Mouse (Mus musculus) C2C12 (cell line): ENCODE results near the gene Wdr73. TPM values are rescaled to one million over a fixed set of nuclear protein-coding genes. Genes with fewer than 3 reads are reported as not detected.

Experiments
- H3K27me3 ChIP-seq: one replicate; pipeline ENCODE4 v1.6.1; 2011; ENCODE audit not compliant: control insufficient read depth, insufficient read depth, insufficient read length
- H3K36me3 ChIP-seq: one replicate; pipeline ENCODE4 v1.6.1; 2011; ENCODE audit not compliant: control insufficient read depth, insufficient read depth
- H3K4me3 ChIP-seq: one replicate; pipeline ENCODE4 v1.5.1; 2011; ENCODE audit warnings: mild to moderate bottlenecking, control low read depth; ENCODE audit not compliant: poor library complexity, insufficient read depth, severe bottlenecking
- H3K79me2 ChIP-seq: one replicate; pipeline ENCODE4 v1.6.1; 2011; ENCODE audit not compliant: control insufficient read depth, insufficient read depth
- H3K79me3 ChIP-seq: one replicate; pipeline ENCODE4 v1.6.1; 2011; ENCODE audit warnings: low read depth, control low read depth
- H3ac ChIP-seq: one replicate; pipeline ENCODE3; 2011; ENCODE audit warnings: low read depth; ENCODE audit not compliant: control insufficient read depth, insufficient read length
- CEBPB ChIP-seq: IDR thresholded peaks from one replicate; pipeline ENCODE4 v1.6.1; 2011; ENCODE audit warnings: low read depth, mild to moderate bottlenecking, control low read depth, moderate library complexity
- CTCF ChIP-seq: IDR thresholded peaks from one replicate; pipeline ENCODE4 v1.5.1; 2011; ENCODE audit not compliant: control insufficient read depth, insufficient read depth, insufficient read length
- FOSL1 ChIP-seq: IDR thresholded peaks from one replicate; pipeline ENCODE4 v1.8.0; 2011; ENCODE audit warnings: mild to moderate bottlenecking, low read length; ENCODE audit not compliant: poor library complexity, insufficient read depth, severe bottlenecking
- MAX ChIP-seq: IDR thresholded peaks from one replicate; pipeline ENCODE4 v1.6.1; 2011; ENCODE audit warnings: mild to moderate bottlenecking, control low read depth
- MYOD1 ChIP-seq: IDR thresholded peaks from one replicate; pipeline ENCODE4 v1.6.1; 2011; ENCODE audit warnings: low read depth; ENCODE audit not compliant: control insufficient read depth, insufficient read length
- MYOG ChIP-seq: IDR thresholded peaks from one replicate; pipeline ENCODE4 v1.6.1; 2011; ENCODE audit not compliant: control insufficient read depth, insufficient read length; ENCODE audit errors: extremely low read depth
- USF1 ChIP-seq: IDR thresholded peaks from one replicate; pipeline ENCODE4 v1.6.1; 2011; ENCODE audit warnings: low read depth, mild to moderate bottlenecking, control low read depth, moderate library complexity
- polyA plus RNA-seq: library from polyadenylated mRNA; unstranded; fragments of >200 nt; fragmentation: generic; extraction: Trizol; gene quantifications from one replicate; pipeline ENCODE4 v1.2.1, GENCODE M21; 2012; ENCODE audit warnings: missing spikeins

Gene Wdr73
- polyA plus RNA-seq, 1 experiment, result 18.1 TPM

DNA sequence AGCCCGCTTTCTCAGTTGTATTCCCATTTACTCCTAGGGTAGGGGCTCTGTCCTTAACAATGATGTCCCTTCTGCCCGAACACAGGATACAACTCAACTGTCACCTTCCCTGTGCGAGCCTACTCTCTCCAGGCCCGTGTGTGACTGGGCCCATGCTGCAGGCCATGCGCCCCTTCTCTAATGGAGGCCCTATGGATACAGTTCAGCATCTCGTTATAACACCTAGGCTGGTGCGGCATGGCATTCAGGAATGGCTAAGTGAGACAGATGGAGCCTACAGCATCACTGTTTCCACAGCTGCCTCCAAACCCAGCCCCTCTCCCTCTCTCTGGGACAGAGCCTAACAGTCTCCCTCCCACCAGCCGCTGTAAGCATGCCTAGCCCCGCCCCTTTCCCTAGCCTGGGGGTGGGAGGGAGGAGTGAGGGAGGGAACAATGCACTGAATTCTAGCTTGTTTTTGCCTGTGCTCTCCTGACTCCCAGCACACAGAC lies 12.0 kb downstream of the Wdr73 start:
- Histone ChIP-seq H3K4me3 (no peak overlapping the region), H3ac (no peak overlapping the region), H3K79me2 (no peaks in the 10 kb centered on the region), H3K36me3 (peaks cover 14% of the 10 kb centered on the region), H3K27me3 (no peaks in the 10 kb centered on the region), H3K79me3 (no peaks in the 10 kb centered on the region)
- TF ChIP-seq CTCF (no peak), MYOD1 (no peak), USF1 (no peak)

DNA sequence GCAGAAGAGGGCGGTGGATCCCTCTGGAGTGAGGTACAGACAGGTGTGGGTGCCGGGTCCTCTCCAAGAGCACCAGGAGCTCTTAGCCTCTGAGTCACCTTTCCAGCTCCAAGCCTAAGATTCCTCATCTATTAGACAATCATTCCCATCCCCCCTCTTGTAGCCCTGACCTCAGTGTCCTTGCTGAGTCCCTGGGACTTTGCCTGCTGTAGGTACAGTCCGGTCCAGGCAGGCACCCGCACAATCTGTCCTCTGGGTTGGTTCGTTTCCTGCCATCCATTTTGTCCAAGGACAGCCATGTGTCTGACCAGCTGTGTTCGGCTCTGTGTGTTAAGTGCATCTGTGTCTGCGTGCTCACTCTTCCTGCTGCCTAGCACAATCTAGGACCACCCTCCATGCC lies 12.5 kb downstream of the Wdr73 start:
- H3K36me3 ChIP-seq, result peaks cover 12% of the 10 kb centered on the region
- H3K4me3 ChIP-seq, result no peak overlapping the region
- no peaks in the 10 kb centered on the region for H3K79me2 ChIP-seq
- H3K27me3 ChIP-seq, result no peaks in the 10 kb centered on the region
- no peaks in the 10 kb centered on the region for H3K79me3 ChIP-seq
- no peak overlapping the region for H3ac ChIP-seq
- TF ChIP-seq FOSL1 (no peak), USF1 (no peak), MAX (no peak), MYOD1 (no peak), CEBPB (no peak), CTCF (no peak), MYOG (no peak)

DNA sequence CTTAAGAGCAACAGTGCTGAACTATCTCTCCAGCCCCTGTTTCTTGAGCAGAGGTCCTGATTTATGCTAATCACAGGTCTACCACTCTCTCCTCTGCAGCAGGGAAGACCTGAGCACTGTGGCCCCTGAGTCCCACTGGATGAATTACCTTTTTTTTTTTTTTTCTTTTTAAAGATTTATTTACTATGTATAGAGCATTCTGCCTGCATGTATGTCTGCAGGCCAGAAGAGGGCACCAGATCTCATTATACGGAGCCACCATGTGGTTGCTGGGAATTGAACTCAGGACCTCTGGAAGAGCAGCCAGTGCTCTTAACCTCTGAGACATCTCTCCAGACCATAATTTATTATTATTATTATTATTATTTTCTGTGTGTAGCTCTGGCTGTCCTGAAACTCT lies 15.4 kb downstream of the Wdr73 start:
- Histone ChIP-seq H3K4me3 (no peak overlapping the region), H3K79me2 (no peaks in the 10 kb centered on the region), H3ac (no peak overlapping the region), H3K79me3 (no peaks in the 10 kb centered on the region), H3K36me3 (no peaks in the 10 kb centered on the region), H3K27me3 (no peaks in the 10 kb centered on the region)
- TF ChIP-seq FOSL1, result no peak
- no peak for TF ChIP-seq CEBPB
- TF ChIP-seq MYOD1, result no peak
- TF ChIP-seq USF1, result no peak
- no peak for TF ChIP-seq CTCF
- TF ChIP-seq MYOG, result no peak
- no peak for TF ChIP-seq MAX

DNA sequence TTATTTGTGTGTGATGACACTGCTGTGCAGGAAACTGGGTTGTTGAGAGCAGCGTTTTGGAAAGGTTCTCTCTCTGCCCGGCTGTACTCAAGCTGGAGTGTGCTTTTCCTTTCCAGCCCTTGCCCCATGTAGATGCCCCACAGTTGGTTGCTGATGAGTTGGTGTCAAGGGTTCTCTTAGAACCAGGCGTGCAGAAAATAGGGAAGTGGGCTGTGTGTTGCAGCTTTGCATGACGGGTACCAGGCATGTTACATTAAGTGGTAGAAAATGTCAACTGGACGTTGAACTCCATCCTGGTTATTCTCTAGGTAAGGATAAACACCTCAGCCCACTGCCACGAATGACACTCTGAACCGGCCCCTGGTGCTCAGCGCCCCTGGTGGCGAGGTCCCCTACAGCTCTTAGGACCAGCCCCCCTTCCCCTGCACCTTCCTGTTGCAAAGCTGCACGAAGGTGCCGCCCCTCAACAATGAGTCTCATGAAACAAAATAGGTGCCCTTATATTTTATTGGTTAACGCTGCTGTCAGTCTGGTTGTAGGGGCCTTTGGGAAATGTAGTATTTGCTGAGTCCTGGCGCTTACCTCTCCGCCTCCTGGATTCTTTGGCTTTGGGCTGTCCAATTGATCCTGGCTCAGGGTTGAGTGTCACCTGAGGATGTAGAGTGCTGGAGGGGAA lies 18.1 kb downstream of the Wdr73 start:
- no peaks in the 10 kb centered on the region for H3K36me3 ChIP-seq
- TF ChIP-seq CTCF (no peak), CEBPB (no peak), FOSL1 (no peak), MYOG (no peak), USF1 (no peak), MAX (no peak), MYOD1 (no peak)
- no peak overlapping the region for H3K4me3 ChIP-seq
- no peaks in the 10 kb centered on the region for H3K79me3 ChIP-seq
- H3ac ChIP-seq, result no peak overlapping the region
- H3K79me2 ChIP-seq, result no peaks in the 10 kb centered on the region
- H3K27me3 ChIP-seq, result no peaks in the 10 kb centered on the region

DNA sequence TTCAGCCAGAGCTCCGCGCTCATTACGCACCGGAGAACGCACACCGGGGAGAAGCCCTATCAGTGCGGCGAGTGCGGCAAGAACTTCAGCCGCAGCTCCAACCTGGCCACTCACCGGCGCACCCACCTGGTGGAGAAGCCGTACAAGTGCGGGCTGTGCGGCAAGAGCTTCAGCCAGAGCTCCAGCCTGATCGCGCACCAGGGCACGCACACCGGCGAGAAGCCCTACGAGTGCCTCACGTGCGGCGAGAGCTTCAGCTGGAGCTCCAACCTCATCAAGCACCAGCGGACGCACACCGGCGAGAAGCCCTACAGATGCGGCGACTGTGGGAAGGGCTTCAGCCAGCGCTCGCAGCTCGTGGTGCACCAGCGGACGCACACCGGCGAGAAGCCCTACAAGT lies 25.3 kb downstream of the Wdr73 start:
- TF ChIP-seq MYOD1 (no peak), FOSL1 (no peak), USF1 (no peak), MAX (no peak), CEBPB (no peak), CTCF (no peak), MYOG (no peak)
- Histone ChIP-seq H3K36me3 (no peaks in the 10 kb centered on the region), H3K4me3 (no peak overlapping the region)

DNA sequence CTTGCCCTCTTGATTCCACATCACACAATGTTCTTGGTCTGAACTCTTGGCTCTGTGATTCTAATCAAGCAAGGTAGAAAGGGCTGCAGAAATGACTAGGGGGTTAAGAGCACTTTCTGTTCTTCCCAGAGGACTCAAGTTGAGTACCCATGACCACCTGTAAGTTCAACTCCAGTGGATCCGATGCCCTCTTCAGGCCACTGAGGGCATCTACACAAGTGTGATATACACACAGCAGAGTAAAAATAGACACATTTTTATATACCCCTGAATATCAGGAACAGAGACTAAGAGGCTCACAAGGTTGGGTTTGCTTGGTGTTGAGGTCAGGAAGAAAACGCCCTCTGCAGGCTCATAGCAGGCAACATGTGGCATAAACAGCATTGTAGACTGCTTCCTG lies 27.4 kb downstream of the Wdr73 start:
- no peaks in the 10 kb centered on the region for H3K79me2 ChIP-seq
- no peaks in the 10 kb centered on the region for H3K27me3 ChIP-seq
- peaks cover under 1% of the 10 kb centered on the region for H3K36me3 ChIP-seq
- TF ChIP-seq USF1 (no peak), CEBPB (no peak), FOSL1 (no peak), CTCF (no peak), MAX (no peak), MYOD1 (no peak), MYOG (no peak)
- no peaks in the 10 kb centered on the region for H3K79me3 ChIP-seq
- H3ac ChIP-seq, result no peak overlapping the region
- H3K4me3 ChIP-seq, result no peak overlapping the region

More for the DNA sequence above, 25.3 kb downstream of the Wdr73 start:
- Histone ChIP-seq H3K27me3 (no peaks in the 10 kb centered on the region), H3K79me2 (no peaks in the 10 kb centered on the region), H3ac (no peak overlapping the region), H3K79me3 (no peaks in the 10 kb centered on the region)
